Mouse (Mus musculus): ENCODE data around the gene Ugp2.

DNA sequence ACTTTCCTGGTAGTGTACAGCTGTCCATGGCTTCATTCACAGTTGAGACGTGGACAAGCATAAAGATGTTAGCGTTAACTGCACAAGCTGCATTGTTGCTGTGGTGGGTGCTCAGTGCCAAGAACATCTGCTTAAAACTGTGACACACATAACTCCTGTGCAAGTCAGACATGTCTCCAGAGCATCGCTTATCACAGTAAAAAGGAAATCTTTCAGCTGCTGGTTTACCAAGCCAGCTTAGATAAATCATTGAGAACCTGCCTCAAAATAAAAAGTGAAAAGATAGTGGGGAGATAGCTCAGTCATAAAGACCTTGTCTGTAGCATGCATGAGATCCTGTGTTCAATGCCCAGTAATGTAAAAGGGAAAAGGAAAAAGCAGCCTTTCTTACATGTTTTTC is 84.6 kb downstream of the Ugp2 start:
- TF ChIP-seq CTCF (IDR thresholded peaks at IDR 0.05 in 2 of 3, conservative IDR thresholded peaks at IDR 0.05 in 1 of 3; ENCODE audit: control insufficient read depth in 1 of 3, insufficient read depth in 1 of 3, low read depth in 2 of 3, low read length in 3 of 3, poor library complexity in 1 of 3, severe bottlenecking in 1 of 3) (no peak), MEF2A (IDR thresholded peaks at IDR 0.05; ENCODE audit: extremely low read depth, insufficient replicate concordance, low read depth, low read length, poor library complexity, severe bottlenecking) (no peak), TAL1 (IDR thresholded peaks at IDR 0.05; ENCODE audit: low read length) (no peak), HCFC1 (IDR thresholded peaks at IDR 0.05; ENCODE audit: low read depth, low read length) (no peak), E2F4 (IDR thresholded peaks at IDR 0.05; ENCODE audit: borderline replicate concordance, low read depth, low read length) (no peak), POLR2A (IDR thresholded peaks at IDR 0.05; ENCODE audit: control insufficient read depth in 1 of 2, insufficient read depth in 1 of 2, low read depth in 1 of 2, low read length in 2 of 2, poor library complexity in 1 of 2) (no peak)
